Mouse (Mus musculus): ENCODE data around the gene Klhl26.

The Klhl26 gene

DNA sequence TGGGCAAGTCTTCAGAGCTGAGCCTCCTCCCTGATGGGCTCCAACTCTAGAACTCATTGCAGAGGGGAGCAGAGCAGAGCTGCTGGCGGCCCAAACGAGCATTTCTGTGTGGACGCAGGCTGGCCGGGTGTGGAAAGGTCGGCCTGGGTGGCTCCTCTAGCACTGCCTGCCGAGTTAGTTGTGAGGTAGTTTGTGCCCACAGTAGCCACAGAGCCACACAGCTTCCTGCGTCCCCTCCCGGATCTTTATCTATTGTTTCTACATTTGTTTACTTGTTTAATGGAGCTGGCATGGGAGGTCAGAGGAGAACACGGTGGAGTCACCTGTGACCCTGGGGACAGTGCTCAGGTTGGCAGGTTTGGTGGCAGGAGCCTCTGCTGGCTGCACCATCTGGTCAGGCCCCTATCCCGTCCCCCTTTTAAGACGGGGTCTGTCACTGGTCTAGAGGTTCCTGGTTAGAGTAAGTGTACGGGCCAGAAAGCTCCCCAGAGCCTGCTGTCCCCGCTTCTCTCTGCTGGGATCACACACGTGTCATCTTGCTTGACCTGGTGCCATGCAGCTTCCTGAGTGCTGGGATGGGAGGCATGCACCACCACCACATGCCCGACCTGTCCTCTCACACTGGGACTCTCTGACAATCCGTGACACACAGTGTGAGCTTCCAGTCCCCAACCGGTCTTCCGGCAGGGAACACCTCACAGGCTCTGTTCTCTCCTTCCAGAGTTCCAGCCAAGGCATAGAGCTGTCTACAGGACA is 55.2 kb downstream of the Klhl26 start:
- no peak overlapping the region for H3K4me3 ChIP-seq (replicated peaks; ENCODE audit: low read length)
- H3K4me1 ChIP-seq (replicated peaks; ENCODE audit: low read depth, low read length), result peaks cover 25% of the 10 kb centered on the region
- H3K27me3 ChIP-seq (ENCODE audit: insufficient read depth, low read length), result peaks cover 5% of the 10 kb centered on the region; the same call in 1 of the 2 replicates
- H3K9me3 ChIP-seq (ENCODE audit: low read length), result no peaks in the 10 kb centered on the region
- H3K36me3 ChIP-seq (ENCODE audit: insufficient read depth, low read length), result no peaks in the 10 kb centered on the region
- TF ChIP-seq POU5F1 (IDR thresholded peaks at IDR 0.05; ENCODE audit: borderline replicate concordance, low read length), result no peak
- TF ChIP-seq NANOG (IDR thresholded peaks at IDR 0.05; ENCODE audit: borderline replicate concordance, low read length), result no peak
- no peak for TF ChIP-seq CTCF (conservative IDR thresholded peaks at IDR 0.05; ENCODE audit: low read length)

DNA sequence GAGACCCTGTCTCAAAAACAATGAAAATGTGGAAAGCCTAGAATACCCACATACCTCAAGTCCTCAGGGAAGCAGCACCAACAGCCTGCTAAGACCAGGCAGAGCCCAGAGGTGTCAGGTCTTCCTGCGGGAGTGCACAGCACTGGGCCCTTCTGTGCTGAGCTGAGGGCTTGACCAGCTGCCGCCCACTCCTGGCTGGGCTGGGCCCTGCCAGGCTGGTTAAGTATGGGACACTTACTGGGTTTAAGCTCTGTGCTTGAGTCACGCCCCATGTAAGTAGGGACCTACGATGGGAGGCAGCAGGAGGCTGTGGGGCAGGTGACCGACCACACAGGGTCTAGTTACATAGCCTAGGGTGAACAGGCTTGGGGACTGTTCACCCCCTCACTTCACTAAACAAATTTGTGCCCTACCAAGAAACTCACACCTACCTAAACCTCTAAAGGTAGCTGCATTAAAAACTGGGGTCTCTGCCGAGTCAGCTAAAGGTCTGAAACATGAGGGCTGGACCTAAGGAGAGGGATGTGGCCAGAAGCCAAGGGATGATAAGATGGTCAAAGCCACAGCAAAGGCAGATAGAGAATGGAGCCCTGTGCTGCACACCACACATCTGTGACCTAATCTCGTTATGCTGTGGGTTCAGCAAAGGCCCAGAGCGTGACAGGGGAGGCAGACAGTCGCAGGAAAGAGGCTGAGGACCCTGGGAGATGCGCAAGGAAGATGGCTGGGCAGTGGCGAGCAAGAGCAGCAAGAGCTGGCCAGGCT is 56.7 kb downstream of the Klhl26 start:
- Histone ChIP-seq H3K4me3 (replicated peaks; ENCODE audit: low read length) (no peak overlapping the region), H3K36me3 (ENCODE audit: insufficient read depth, low read length) (0 out of 2 replicates have a peak, but pooled peaks cover 3% of the 10 kb centered on the region), H3K27me3 (ENCODE audit: insufficient read depth, low read length) (0 out of 2 replicates have a peak, but pooled peaks cover 2% of the 10 kb centered on the region), H3K4me1 (replicated peaks; ENCODE audit: low read depth, low read length) (peaks cover 32% of the 10 kb centered on the region), H3K9me3 (ENCODE audit: low read length) (no peaks in the 10 kb centered on the region)
- TF ChIP-seq CTCF (conservative IDR thresholded peaks at IDR 0.05; ENCODE audit: low read length) (no peak), POU5F1 (IDR thresholded peaks at IDR 0.05; ENCODE audit: borderline replicate concordance, low read length) (no peak), NANOG (IDR thresholded peaks at IDR 0.05; ENCODE audit: borderline replicate concordance, low read length) (no peak)

DNA sequence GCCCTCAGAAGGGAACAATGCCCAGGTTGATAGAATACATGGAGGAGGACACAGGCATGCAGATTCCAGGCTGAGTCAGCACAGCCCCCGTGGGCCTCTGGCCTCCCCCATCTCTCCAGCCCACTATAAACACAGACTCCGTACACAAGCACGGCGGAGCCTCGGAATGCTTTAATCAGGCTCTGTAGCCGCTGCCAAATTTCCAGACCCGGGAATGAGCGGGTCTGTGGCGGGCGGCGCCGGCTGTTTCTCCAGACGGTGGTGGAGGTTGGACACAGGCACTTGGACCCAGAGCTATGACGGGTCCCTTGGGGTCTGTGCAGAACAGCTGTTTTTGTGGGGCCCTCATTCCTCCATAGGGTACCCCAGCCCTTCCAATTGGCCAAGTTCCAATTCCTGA is 57.8 kb downstream of the Klhl26 start:
- H3K9me3 ChIP-seq (ENCODE audit: low read length), result no peaks in the 10 kb centered on the region
- peaks cover 7% of the 10 kb centered on the region; the same call in 1 of the 2 replicates for H3K36me3 ChIP-seq (ENCODE audit: insufficient read depth, low read length)
- peaks cover 32% of the 10 kb centered on the region for H3K4me1 ChIP-seq (replicated peaks; ENCODE audit: low read depth, low read length)
- TF ChIP-seq NANOG (IDR thresholded peaks at IDR 0.05; ENCODE audit: borderline replicate concordance, low read length), result no peak
- no peak for TF ChIP-seq CTCF (conservative IDR thresholded peaks at IDR 0.05; ENCODE audit: low read length)
- no peak for TF ChIP-seq POU5F1 (IDR thresholded peaks at IDR 0.05; ENCODE audit: borderline replicate concordance, low read length)
- no peaks in the 10 kb centered on the region for H3K27me3 ChIP-seq (ENCODE audit: insufficient read depth, low read length)
- H3K4me3 ChIP-seq (replicated peaks; ENCODE audit: low read length), result no peak overlapping the region

DNA sequence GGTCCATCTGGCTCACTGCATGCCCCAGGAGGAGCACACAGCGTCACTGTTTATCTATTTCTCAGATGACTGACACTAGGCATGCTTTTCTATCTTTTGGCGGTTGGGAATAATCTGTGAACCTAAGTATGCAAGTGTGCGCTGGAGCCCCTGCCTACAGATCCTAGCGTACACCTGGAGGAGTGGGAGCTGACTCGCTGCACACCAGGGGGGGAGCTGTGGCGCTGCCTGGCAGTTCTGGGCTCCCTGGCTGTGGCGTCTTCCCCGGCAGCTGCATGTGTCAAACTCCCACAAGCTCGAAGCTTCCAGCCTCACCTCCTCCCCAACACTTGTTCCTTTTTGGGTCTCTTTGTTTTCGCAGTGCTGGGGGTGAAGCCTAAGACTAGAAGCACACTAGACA is 58.9 kb downstream of the Klhl26 start:
- H3K4me3 ChIP-seq (replicated peaks; ENCODE audit: low read length), result no peak overlapping the region
- H3K36me3 ChIP-seq (ENCODE audit: insufficient read depth, low read length), result peaks cover 13% of the 10 kb centered on the region; the same call in 1 of the 2 replicates
- TF ChIP-seq NANOG (IDR thresholded peaks at IDR 0.05; ENCODE audit: borderline replicate concordance, low read length) (no peak), CTCF (conservative IDR thresholded peaks at IDR 0.05; ENCODE audit: low read length) (no peak), POU5F1 (IDR thresholded peaks at IDR 0.05; ENCODE audit: borderline replicate concordance, low read length) (no peak)
- H3K4me1 ChIP-seq (replicated peaks; ENCODE audit: low read depth, low read length), result peaks cover 32% of the 10 kb centered on the region
- H3K9me3 ChIP-seq (ENCODE audit: low read length), result no peaks in the 10 kb centered on the region
- H3K27me3 ChIP-seq (ENCODE audit: insufficient read depth, low read length), result no peaks in the 10 kb centered on the region

DNA sequence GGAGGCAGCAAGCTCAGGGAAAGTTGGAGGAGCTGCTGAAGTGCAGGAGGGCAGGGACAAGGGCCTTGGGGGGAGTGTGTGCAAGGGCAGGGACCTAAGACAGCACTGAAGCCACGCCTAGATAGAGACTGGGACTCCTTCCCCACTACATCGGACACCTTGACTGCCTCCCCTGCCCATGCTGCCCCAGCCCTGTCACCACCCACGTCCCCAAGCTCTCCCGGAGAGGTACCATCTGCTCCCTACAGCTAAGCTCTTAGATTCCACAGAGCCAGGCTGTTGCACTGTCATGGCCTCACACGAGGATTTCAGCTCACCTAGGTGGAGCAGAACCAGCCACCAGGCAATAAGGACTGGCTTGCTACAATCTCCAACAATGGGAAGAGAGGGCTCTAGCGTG is 59.8 kb downstream of the Klhl26 start:
- Histone ChIP-seq H3K9me3 (ENCODE audit: low read length) (no peaks in the 10 kb centered on the region), H3K27me3 (ENCODE audit: insufficient read depth, low read length) (no peaks in the 10 kb centered on the region), H3K4me1 (replicated peaks; ENCODE audit: low read depth, low read length) (peaks cover 32% of the 10 kb centered on the region), H3K36me3 (ENCODE audit: insufficient read depth, low read length) (peaks cover 16% of the 10 kb centered on the region; the same call in 1 of the 2 replicates), H3K4me3 (replicated peaks; ENCODE audit: low read length) (no peak overlapping the region)
- TF ChIP-seq POU5F1 (IDR thresholded peaks at IDR 0.05; ENCODE audit: borderline replicate concordance, low read length), result no peak
- no peak for TF ChIP-seq NANOG (IDR thresholded peaks at IDR 0.05; ENCODE audit: borderline replicate concordance, low read length)
- no peak for TF ChIP-seq CTCF (conservative IDR thresholded peaks at IDR 0.05; ENCODE audit: low read length)

DNA sequence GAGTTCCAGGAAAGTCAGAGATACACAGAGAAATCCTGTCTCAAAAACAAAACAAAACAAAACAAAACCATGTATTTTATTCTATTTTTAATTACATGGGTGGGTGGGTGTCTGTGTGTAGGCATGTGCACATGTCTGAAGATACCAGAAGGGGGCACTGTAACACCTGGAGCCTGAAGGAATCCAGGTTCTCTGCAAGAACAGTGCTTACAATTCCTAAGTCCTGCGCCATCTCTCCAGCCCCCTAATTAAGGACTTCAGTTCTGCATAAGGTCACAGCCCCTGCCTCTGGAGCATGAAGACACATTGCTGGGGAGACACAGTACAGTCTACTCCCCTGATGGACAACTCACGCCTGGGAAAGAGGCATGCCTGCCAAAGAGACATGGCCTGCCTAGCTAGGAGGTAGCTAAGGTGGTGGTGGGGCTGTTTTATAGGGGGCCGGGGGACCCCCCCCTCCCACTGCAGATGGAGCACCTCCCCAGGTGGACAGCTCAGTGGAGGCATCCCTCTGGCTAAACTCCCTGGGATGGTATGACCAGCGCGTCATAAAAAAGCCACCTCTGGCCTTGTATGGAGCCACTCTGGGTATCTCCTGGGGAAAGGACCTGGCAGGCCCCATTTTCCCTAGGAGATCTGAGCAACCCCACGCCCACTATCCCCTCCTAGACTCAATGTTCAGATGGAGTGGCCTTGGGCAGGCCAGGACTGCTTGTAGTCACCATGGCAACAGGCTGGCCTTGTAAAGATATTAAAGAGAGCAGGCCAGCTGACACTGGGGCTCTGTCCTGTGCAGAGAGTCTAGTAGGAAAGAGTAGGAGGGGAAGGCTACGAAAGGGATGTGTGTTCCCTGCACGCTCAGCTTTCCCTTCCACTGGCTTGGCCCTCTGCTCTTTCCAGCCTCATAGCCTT is 61.0 kb downstream of the Klhl26 start:
- TF ChIP-seq CTCF (conservative IDR thresholded peaks at IDR 0.05; ENCODE audit: low read length), result peak; percentile 89
- no peak for TF ChIP-seq NANOG (IDR thresholded peaks at IDR 0.05; ENCODE audit: borderline replicate concordance, low read length)
- no peak for TF ChIP-seq POU5F1 (IDR thresholded peaks at IDR 0.05; ENCODE audit: borderline replicate concordance, low read length)
- Histone ChIP-seq H3K36me3 (ENCODE audit: insufficient read depth, low read length) (peaks cover 16% of the 10 kb centered on the region; the same call in 1 of the 2 replicates), H3K9me3 (ENCODE audit: low read length) (no peaks in the 10 kb centered on the region), H3K4me3 (replicated peaks; ENCODE audit: low read length) (no peak overlapping the region), H3K27me3 (ENCODE audit: insufficient read depth, low read length) (no peaks in the 10 kb centered on the region), H3K4me1 (replicated peaks; ENCODE audit: low read depth, low read length) (peaks cover 30% of the 10 kb centered on the region)

DNA sequence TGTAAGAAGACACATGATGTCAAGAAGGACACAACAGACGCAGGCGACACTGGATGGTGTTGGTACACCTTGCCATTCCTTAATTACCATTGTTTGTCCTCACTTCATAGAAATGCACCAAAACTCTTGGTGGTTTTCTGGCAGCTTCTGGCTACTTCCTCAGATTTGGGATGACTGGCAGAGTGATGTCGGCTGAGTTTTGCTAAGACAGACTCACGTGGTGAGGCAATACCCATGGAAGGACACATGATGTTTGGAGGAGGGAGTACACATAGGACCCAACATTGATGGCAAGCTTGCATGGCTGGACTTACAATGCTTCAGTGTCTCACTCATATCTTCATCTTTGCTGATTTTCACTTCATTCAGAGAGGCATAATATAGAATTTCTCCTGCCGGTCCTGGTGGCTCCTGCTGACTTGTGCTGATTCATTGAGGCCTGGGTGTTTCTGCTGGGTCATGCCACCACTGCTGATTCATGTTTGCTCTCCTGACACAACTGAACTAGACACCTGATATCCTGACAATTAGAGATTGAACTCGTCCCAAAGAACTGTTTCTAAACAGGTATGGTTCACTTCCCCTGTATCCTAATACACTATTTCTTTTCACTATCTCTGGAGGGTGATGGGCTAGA is 62.3 kb downstream of the Klhl26 start:
- peaks cover 16% of the 10 kb centered on the region; the same call in 1 of the 2 replicates for H3K36me3 ChIP-seq (ENCODE audit: insufficient read depth, low read length)
- no peaks in the 10 kb centered on the region for H3K9me3 ChIP-seq (ENCODE audit: low read length)
- H3K4me3 ChIP-seq (replicated peaks; ENCODE audit: low read length), result no peak overlapping the region
- H3K4me1 ChIP-seq (replicated peaks; ENCODE audit: low read depth, low read length), result peaks cover 32% of the 10 kb centered on the region
- no peak for TF ChIP-seq CTCF (conservative IDR thresholded peaks at IDR 0.05; ENCODE audit: low read length)
- TF ChIP-seq POU5F1 (IDR thresholded peaks at IDR 0.05; ENCODE audit: borderline replicate concordance, low read length), result no peak
- TF ChIP-seq NANOG (IDR thresholded peaks at IDR 0.05; ENCODE audit: borderline replicate concordance, low read length), result no peak
- no peaks in the 10 kb centered on the region for H3K27me3 ChIP-seq (ENCODE audit: insufficient read depth, low read length)
